In the genomic region with DNA sequence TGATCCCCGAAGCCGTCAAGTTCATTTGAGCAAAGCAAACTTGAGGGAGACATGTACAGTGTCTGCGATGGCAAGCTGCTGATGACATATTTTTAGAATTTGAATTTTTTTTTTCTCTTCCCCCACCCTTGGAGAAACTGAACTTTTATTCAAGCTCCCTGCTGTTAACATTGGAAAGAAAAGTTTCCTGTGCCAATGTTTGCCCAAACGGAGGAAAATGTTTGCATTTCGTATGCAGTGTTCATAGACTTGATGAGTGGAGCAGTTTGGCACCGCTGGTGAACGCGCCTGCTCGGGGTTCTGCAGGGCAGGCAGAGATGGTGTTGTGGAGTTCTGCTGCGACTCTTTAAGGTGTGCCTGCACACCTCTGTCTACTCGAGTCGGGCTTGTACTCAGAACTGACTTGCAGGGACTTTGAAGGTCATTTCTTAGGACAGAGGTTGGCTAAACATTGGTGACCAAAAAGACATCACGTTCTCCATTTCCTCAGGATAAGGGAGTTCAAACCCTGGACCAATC, we compare ENCODE assay signal across 20 mouse cellular contexts.
A peak's percentile ranks its signal among the peaks of the same experiment; 100 is the strongest.
DNase-seq lines count a peak whose midpoint lies in the region; ATAC-seq and TF ChIP-seq lines count a peak whose summit lies in the region.
"Had no signal": no experiment of that assay in that cellular context is flagged by ENCODE, and none has a peak within 500 bp of the region (broad histone marks: within the 10 kb centered on the region; RNA-seq: fewer than 3 reads in every experiment).

No protein-coding gene starts in this region.

- WGBS in lung, embryonic 16.5 days, result 51% methylated on average over 13 of the region's 13 CpGs
- 69% methylated on average over 13 of the region's 13 CpGs for WGBS in lung, adult 2 months

- H3K9me3 ChIP-seq in lung, embryonic 16.5 days (ENCODE audit: control insufficient read depth, low read length), result no peaks in the 10 kb centered on the region
- H3K9me3 ChIP-seq: embryonic facial prominence, embryonic 13.5 days; forebrain, embryonic 13.5 days; heart, embryonic 13.5 days; hindbrain, embryonic 12.5 days had no signal

- no peak overlapping the region for H3K4me3 ChIP-seq in layer of hippocampus, adult 2 months
- no peak overlapping the region for H3K4me3 ChIP-seq in lung, embryonic 16.5 days (ENCODE audit: low read length)
- no peak overlapping the region for H3K4me3 ChIP-seq in lung, adult 2 months (replicated peaks; ENCODE audit: extremely low read depth, low read depth, low read length)
- H3K4me3 ChIP-seq in gastrocnemius, adult 2 months, result no peak overlapping the region
- H3K4me3 ChIP-seq: embryonic facial prominence, embryonic 13.5 days; forebrain, embryonic 13.5 days; heart, embryonic 13.5 days; hindbrain, embryonic 12.5 days had no signal

- no peaks in the 10 kb centered on the region for H3K27me3 ChIP-seq in lung, embryonic 16.5 days (ENCODE audit: control insufficient read depth, insufficient read depth, low read depth, low read length)
- H3K27me3 ChIP-seq: forebrain, embryonic 13.5 days; hindbrain, embryonic 12.5 days had no signal

- ATAC-seq in lung, embryonic 16.5 days (ENCODE audit: low read depth), result peak; percentile 78
- ATAC-seq: forebrain, embryonic 13.5 days; hindbrain, embryonic 16.5 days; inflammation-experienced regulatory T-cells, adult 6 months had no signal

- H3K4me2 ChIP-seq in lung, embryonic 16.5 days (ENCODE audit: low read depth, low read length), result peak overlapping the region; percentile 12; the same call in 1 of the 2 replicates
- H3K4me2 ChIP-seq: embryonic facial prominence, embryonic 13.5 days; forebrain, embryonic 13.5 days; heart, embryonic 13.5 days; hindbrain, embryonic 12.5 days had no signal

- TF ChIP-seq CTCF in layer of hippocampus, adult 2 months (conservative IDR thresholded peaks at IDR 0.05), result no peak
- TF ChIP-seq CTCF in lung, adult 2 months (IDR thresholded peaks at IDR 0.05; ENCODE audit: insufficient read depth, low read length), result no peak
- TF ChIP-seq CTCF in gastrocnemius, adult 2 months (IDR thresholded peaks at IDR 0.05), result no peak

- H3K9ac ChIP-seq in lung, embryonic 16.5 days (ENCODE audit: low read length), result no peak overlapping the region
- H3K9ac ChIP-seq: embryonic facial prominence, embryonic 13.5 days; forebrain, embryonic 13.5 days; heart, embryonic 13.5 days; hindbrain, embryonic 12.5 days had no signal

- peaks cover 28% of the 10 kb centered on the region for H3K4me1 ChIP-seq in lung, embryonic 16.5 days (replicated peaks; ENCODE audit: control insufficient read depth, insufficient read depth, low read length)
- H3K4me1 ChIP-seq in lung, adult 2 months (ENCODE audit: control insufficient read depth, insufficient read depth, low read length), result peaks cover 19% of the 10 kb centered on the region

- intact Hi-C loops in gastrocnemius, adult 2 months (cut with DNase I), result no loop called here

- peak overlapping the region; percentile 39; the same call in 1 of the 2 replicates for H3K27ac ChIP-seq in layer of hippocampus, adult 2 months
- H3K27ac ChIP-seq in lung, embryonic 16.5 days (ENCODE audit: low read length), result peak overlapping the region; percentile 66
- no peak overlapping the region for H3K27ac ChIP-seq in gastrocnemius, adult 2 months
- H3K27ac ChIP-seq: embryonic facial prominence, embryonic 13.5 days; forebrain, embryonic 13.5 days; heart, embryonic 13.5 days; hindbrain, embryonic 12.5 days had no signal

- H3K36me3 ChIP-seq in lung, embryonic 16.5 days (ENCODE audit: control insufficient read depth, insufficient read depth, low read length), result no peaks in the 10 kb centered on the region
- H3K36me3 ChIP-seq: embryonic facial prominence, embryonic 13.5 days; heart, embryonic 13.5 days; hindbrain, embryonic 12.5 days had no signal

- no peak for TF ChIP-seq POLR2A in lung, adult 2 months (IDR thresholded peaks at IDR 0.05; ENCODE audit: borderline replicate concordance, extremely low read depth, low read depth, low read length)

- peak in 1 of 2 experiments; percentile 38 for DNase-seq in layer of hippocampus, adult 2 months (ENCODE audit: low spot score in 2 of 2)
- DNase-seq in layer of hippocampus, adult 8-10 months (ENCODE audit: low spot score in 2 of 2), result no peak
- DNase-seq in lung, adult 2 months, result no peak
- DNase-seq in lung, postnatal 25 days (ENCODE audit: low spot score), result peak; percentile 18
- DNase-seq in gastrocnemius, adult 2 months, result no peak
- DNase-seq in kidney, adult 8-10 months, result no peak
- DNase-seq: adrenal gland, adult 8-10 months; adrenal gland, postnatal 36 days; cerebellum, adult 11-12 months; cerebellum, adult 9-10 months; cerebellum, postnatal 36 days; gastrocnemius, postnatal 25 days; heart, postnatal 4 days had no signal
